Mouse (Mus musculus): ENCODE results near the gene Acp2.

Acp2 gene

GRCm38 (mm10) chr2:91255661-91256150 is 53.0 kb downstream of the Acp2 start, which contains the start of gene Pacsin3:
Gene Pacsin3 (plus strand): TSS chr2:91255954.
- 0 out of 2 replicates have a peak, but pooled peaks have one; percentile 28 for ATAC-seq (ENCODE audit: insufficient number of reproducible peaks, low FRiP score, low TSS enrichment)

- ATAC-seq (ENCODE audit: insufficient number of reproducible peaks, low FRiP score, low TSS enrichment): peak; percentile 13; the same call in 1 of the 2 replicates
Measured at GRCm38 (mm10) chr2:91256256-91257125, 53.8 kb downstream of the Acp2 start.

GRCm38 (mm10) chr2:91257126-91257980 is 54.7 kb downstream of the Acp2 start:
- peak; percentile 18; the same call in 1 of the 2 replicates for ATAC-seq (ENCODE audit: insufficient number of reproducible peaks, low FRiP score, low TSS enrichment)

- ATAC-seq (ENCODE audit: insufficient number of reproducible peaks, low FRiP score, low TSS enrichment): no peak
Measured at GRCm38 (mm10) chr2:91258054-91258453, 55.4 kb downstream of the Acp2 start.

- no peak for ATAC-seq (ENCODE audit: insufficient number of reproducible peaks, low FRiP score, low TSS enrichment)
Measured at GRCm38 (mm10) chr2:91258830-91259229, 56.1 kb downstream of the Acp2 start.

- no peak for ATAC-seq (ENCODE audit: insufficient number of reproducible peaks, low FRiP score, low TSS enrichment)
Measured at GRCm38 (mm10) chr2:91259493-91259892, 56.8 kb downstream of the Acp2 start.
